Mouse (Mus musculus) kidney, embryonic 14.5 days (tissue): Measurements from ENCODE around the gene Spin2-ps6. TPM values are rescaled to one million over a fixed set of nuclear protein-coding genes. Genes with fewer than 3 reads are reported as not detected.
"Not testable (repeated sequence)": the region's sequence is repeated elsewhere in the genome, so short reads cannot be mapped to it uniquely, and the experiment has no call there.

Source experiments
- ATAC-seq: fragments of 200-750 bp; cut with Nextera tagmentation; 2 replicates; pipeline ENCODE4 v1.8.0; 2017; ENCODE audit warnings: moderate number of reproducible peaks, mild to moderate bottlenecking, moderate TSS enrichment, moderate library complexity; ENCODE audit not compliant: low FRiP score, low TSS enrichment
- H3K27ac ChIP-seq: fragments of 300-500 bp; sonication (generic); 2 replicates; pipeline ENCODE4 v1.5.1; 2014; ENCODE audit warnings: low read depth, mild to moderate bottlenecking, low read length, moderate library complexity, mixed read lengths
- H3K27me3 ChIP-seq: fragments of 300-500 bp; sonication (generic); 2 replicates; pipeline ENCODE4 v1.6.1; 2014; ENCODE audit warnings: mild to moderate bottlenecking, low read length; ENCODE audit not compliant: control insufficient read depth, insufficient read depth
- H3K36me3 ChIP-seq: fragments of 300-500 bp; sonication (generic); 2 replicates; pipeline ENCODE4 v1.6.1; 2014; ENCODE audit warnings: low read length, mixed read lengths; ENCODE audit not compliant: control insufficient read depth, insufficient read depth
- H3K4me1 ChIP-seq: fragments of 300-500 bp; sonication (generic); 2 replicates; pipeline ENCODE4 v1.6.1; 2014; ENCODE audit warnings: low read length, mixed read lengths; ENCODE audit not compliant: control insufficient read depth, insufficient read depth
- H3K4me2 ChIP-seq: fragments of 300-500 bp; sonication (generic); replicated peaks from 2 replicates; pipeline ENCODE4 v1.6.1; 2014; ENCODE audit warnings: low read depth, mild to moderate bottlenecking, low read length
- H3K4me3 ChIP-seq: fragments of 300-500 bp; sonication (generic); 2 replicates; pipeline ENCODE4 v1.5.1; 2014; ENCODE audit warnings: mild to moderate bottlenecking, low read length
- H3K9ac ChIP-seq: fragments of 300-500 bp; sonication (generic); 2 replicates; pipeline ENCODE4 v1.6.1; 2014; ENCODE audit warnings: low read depth, mild to moderate bottlenecking, low read length, moderate library complexity
- H3K9me3 ChIP-seq: fragments of 300-500 bp; sonication (generic); 2 replicates; pipeline ENCODE4 v1.6.1; 2016; ENCODE audit warnings: low read length; ENCODE audit not compliant: control insufficient read depth
- WGBS: fragments of 180-500 bp; shearing (Covaris S2); extraction: QIAGEN DNeasy Blood & Tissue Kit; methylation state at CpG from one replicate; pipeline ENCODE4 v1.1.7; 2014; 5-methylcytosine and 5-hydroxymethylcytosine counted together
- polyA plus RNA-seq: library from polyadenylated mRNA; unstranded; fragments of >200 nt; fragmentation: Nextera tagmentation; extraction: Ambion mirVana; gene quantifications from 2 replicates; pipeline ENCODE4 v1.2.1, GENCODE M21; 2014

Spin2-ps6 gene
- polyA plus RNA-seq, result not detected in 2 replicates

- H3K27me3 ChIP-seq, H3K4me1 ChIP-seq, H3K4me2 ChIP-seq, H3K9ac ChIP-seq, H3K27ac ChIP-seq, H3K36me3 ChIP-seq, H3K9me3 ChIP-seq, H3K4me3 ChIP-seq, ATAC-seq: not testable (repeated sequence)
- 100% methylated on average over 1 of the region's 3 CpGs for WGBS
Observed at GRCm38 (mm10) chrX:33234569-33234968, at the start of gene Spin2-ps6. TSS of gene Spin2-ps6 (plus strand) at chrX:33234869.

Other genes with a start within 250 kb of the Spin2-ps6 start
- not detected in 2 replicates for gene Btbd35f12, start 78.5 kb downstream of the Spin2-ps6 start, polyA plus RNA-seq